ENCODE assay signal across 18 mouse cellular contexts in the genomic region with DNA sequence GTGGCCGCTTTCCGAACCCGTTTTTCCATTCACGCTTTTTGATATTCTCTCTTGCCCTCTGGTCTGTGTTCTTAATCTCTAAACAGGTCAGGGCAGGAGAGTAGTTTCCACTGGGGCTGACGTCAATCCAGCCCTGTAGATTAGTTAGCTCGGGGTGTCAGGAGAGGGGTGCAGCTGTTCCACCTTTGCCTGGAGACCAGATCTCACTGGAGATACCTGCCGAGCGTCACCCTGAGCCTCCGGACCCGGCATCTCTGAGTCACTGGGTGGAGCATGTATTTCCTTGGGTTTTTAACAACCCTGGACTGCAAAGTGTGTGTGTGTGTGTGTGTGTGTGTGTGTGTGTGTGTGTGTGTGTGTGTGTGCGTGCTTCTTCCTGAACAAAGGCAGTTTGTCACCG. TPM values are rescaled to one million over a fixed set of nuclear protein-coding genes. Genes with fewer than 3 reads are reported as not detected.
DNase-seq lines count a peak whose midpoint lies in the region; ATAC-seq and TF ChIP-seq lines count a peak whose summit lies in the region.
"Had no signal": no experiment of that assay in that cellular context is flagged by ENCODE, and none has a peak within 500 bp of the region (broad histone marks: within the 10 kb centered on the region; RNA-seq: fewer than 3 reads in every experiment).

No protein-coding gene starts in this region.

- H3K9me3 ChIP-seq in kidney, embryonic 16.5 days (ENCODE audit: low read length) = no peaks in the 10 kb centered on the region
- no peaks in the 10 kb centered on the region for H3K9me3 ChIP-seq in midbrain, embryonic 16.5 days (replicated peaks; ENCODE audit: control insufficient read depth, low read length, poor library complexity, severe bottlenecking)
- H3K9me3 ChIP-seq: embryonic facial prominence, embryonic 12.5 days; forebrain, embryonic 10.5 days; heart, embryonic 13.5 days; hindbrain, embryonic 10.5 days; limb, embryonic 10.5 days; liver, embryonic 15.5 days; neural tube, embryonic 12.5 days had no signal

- TF ChIP-seq POLR2A in cerebellum, adult 2 months (IDR thresholded peaks at IDR 0.05; ENCODE audit: borderline replicate concordance, insufficient read depth, low read length) = no peak

- no peak overlapping the region for H3K9ac ChIP-seq in kidney, embryonic 16.5 days (replicated peaks; ENCODE audit: low read length)
- H3K9ac ChIP-seq in midbrain, embryonic 16.5 days (ENCODE audit: low read depth, low read length) = no peak overlapping the region
- H3K9ac ChIP-seq: embryonic facial prominence, embryonic 12.5 days; heart, embryonic 13.5 days; liver, embryonic 15.5 days; neural tube, embryonic 12.5 days had no signal

- H3K4me1 ChIP-seq in kidney, embryonic 16.5 days (ENCODE audit: insufficient read depth, low read length) = no peaks in the 10 kb centered on the region
- H3K4me1 ChIP-seq in midbrain, embryonic 16.5 days (ENCODE audit: control insufficient read depth, insufficient read depth, low read length) = no peaks in the 10 kb centered on the region
- peaks cover 5% of the 10 kb centered on the region; the same call in 1 of the 2 replicates for H3K4me1 ChIP-seq in cerebellum, adult 2 months (ENCODE audit: control insufficient read depth, insufficient read depth, low read length)
- H3K4me1 ChIP-seq: embryonic facial prominence, embryonic 12.5 days; forebrain, embryonic 10.5 days; heart, embryonic 13.5 days; hindbrain, embryonic 10.5 days; limb, embryonic 10.5 days; neural tube, embryonic 12.5 days had no signal

- no peak overlapping the region for H3K27ac ChIP-seq in kidney, embryonic 16.5 days (ENCODE audit: low read length)
- H3K27ac ChIP-seq in midbrain, embryonic 16.5 days (ENCODE audit: low read length) = no peak overlapping the region
- no peak overlapping the region for H3K27ac ChIP-seq in cerebellum, adult 2 months (ENCODE audit: insufficient read depth, low read length)
- H3K27ac ChIP-seq: embryonic facial prominence, embryonic 12.5 days; forebrain, embryonic 10.5 days; heart, embryonic 13.5 days; hindbrain, embryonic 10.5 days; limb, embryonic 10.5 days; liver, embryonic 15.5 days; neural tube, embryonic 12.5 days had no signal

- 67% methylated on average over 11 of the region's 12 CpGs for WGBS in kidney, embryonic 16.5 days
- WGBS in midbrain, embryonic 16.5 days = 80% methylated on average over 12 of the region's 12 CpGs
- 79% methylated on average over 12 of the region's 12 CpGs for WGBS in cerebellum, adult 2 months

- H3K4me2 ChIP-seq in kidney, embryonic 16.5 days (replicated peaks; ENCODE audit: low read depth, low read length) = no peak overlapping the region
- no peak overlapping the region for H3K4me2 ChIP-seq in midbrain, embryonic 16.5 days (ENCODE audit: low read length)
- H3K4me2 ChIP-seq: embryonic facial prominence, embryonic 12.5 days; heart, embryonic 13.5 days; liver, embryonic 15.5 days; neural tube, embryonic 12.5 days had no signal

- H3K36me3 ChIP-seq in kidney, embryonic 16.5 days (ENCODE audit: insufficient read depth, low read length) = no peaks in the 10 kb centered on the region
- H3K36me3 ChIP-seq in midbrain, embryonic 16.5 days (ENCODE audit: control insufficient read depth, insufficient read depth, low read length) = no peaks in the 10 kb centered on the region
- H3K36me3 ChIP-seq: embryonic facial prominence, embryonic 12.5 days; forebrain, embryonic 10.5 days; heart, embryonic 13.5 days; hindbrain, embryonic 10.5 days; limb, embryonic 10.5 days; liver, embryonic 15.5 days; neural tube, embryonic 12.5 days had no signal

- ATAC-seq in kidney, embryonic 16.5 days (ENCODE audit: low FRiP score, low TSS enrichment) = no peak
- no peak for ATAC-seq in midbrain, embryonic 16.5 days

- H3K4me3 ChIP-seq in kidney, embryonic 16.5 days (ENCODE audit: low read length) = no peak overlapping the region
- H3K4me3 ChIP-seq in midbrain, embryonic 16.5 days (ENCODE audit: low read depth, low read length) = no peak overlapping the region
- H3K4me3 ChIP-seq in cerebellum, adult 2 months (replicated peaks; ENCODE audit: insufficient read depth, low read depth, low read length) = no peak overlapping the region
- H3K4me3 ChIP-seq: embryonic facial prominence, embryonic 12.5 days; forebrain, embryonic 10.5 days; heart, embryonic 13.5 days; hindbrain, embryonic 10.5 days; limb, embryonic 10.5 days; liver, embryonic 15.5 days; neural tube, embryonic 12.5 days had no signal

- no peak for TF ChIP-seq CTCF in cerebellum, adult 2 months (IDR thresholded peaks at IDR 0.05; ENCODE audit: borderline replicate concordance, insufficient read depth, low read depth, low read length)

- peak; percentile 12 for DNase-seq in kidney, postnatal 10 days
- DNase-seq in adrenal gland, postnatal 10 days = peak; percentile 10
- peak; percentile 7 to 12 for DNase-seq in kidney, postnatal 36 days
- DNase-seq in urinary bladder, postnatal 36 days (ENCODE audit: low spot score in 2 of 2) = peak; percentile 61 to 76
- DNase-seq in cerebellum, adult 2 months = no peak
- DNase-seq: cerebellum, postnatal 36 days; layer of hippocampus, postnatal 36 days; lung, postnatal 36 days; thymus, postnatal 25 days had no signal

- no peaks in the 10 kb centered on the region for H3K27me3 ChIP-seq in kidney, embryonic 16.5 days (ENCODE audit: insufficient read depth, low read length)
- no peaks in the 10 kb centered on the region for H3K27me3 ChIP-seq in midbrain, embryonic 16.5 days (ENCODE audit: control insufficient read depth, insufficient read depth, low read depth, low read length)
- H3K27me3 ChIP-seq in cerebellum, adult 2 months (ENCODE audit: control insufficient read depth, insufficient read depth, low read length) = no peaks in the 10 kb centered on the region
- H3K27me3 ChIP-seq: embryonic facial prominence, embryonic 12.5 days had no signal

RNA-seq across cellular contexts. Expression of gene Ksr2, which starts 53.3 kb away (rescaled TPM):
- polyA plus RNA-seq in kidney, embryonic 16.5 days (2015; fragmentation: Nextera tagmentation; extraction: Ambion mirVana) = 0.37 and 0.78 TPM in 2 replicates
- 1 to 10 TPM; 3.6 to 5.1 TPM for total RNA-seq in adrenal gland, postnatal 10 days (2021)
- polyA plus RNA-seq in midbrain, embryonic 16.5 days (2015; fragmentation: Nextera tagmentation; extraction: Ambion mirVana) = 7.5 and 8.9 TPM in 2 replicates
- 12.1 and 13.7 TPM in 2 replicates for polyA plus RNA-seq in cerebellum, adult 2 months (2012; rRNA removed)
- polyA plus RNA-seq: limb, embryonic 10.5 days had no signal

Comparison
In these comparisons a context has a peak if more than half of its experiments do, and no peak if none do; other contexts are left out.
1. DNase-seq: peak in kidney, postnatal 10 days (single experiment), adrenal gland, postnatal 10 days (single experiment), kidney, postnatal 36 days (2 of 2) and urinary bladder, postnatal 36 days (2 of 2); none in cerebellum, adult 2 months (0 of 2).